Mouse (Mus musculus) midbrain, embryonic 11.5 days (tissue): ENCODE measurements around the gene Zfp11. TPM values are rescaled to one million over a fixed set of nuclear protein-coding genes. Genes with fewer than 3 reads are reported as not detected.
A peak's percentile ranks its signal among the peaks of the same experiment; 100 is the strongest.

ENCODE experiments used
- ATAC-seq: fragments of 200-750 bp; cut with Nextera tagmentation; 2 replicates; pipeline ENCODE4 v1.8.0; 2017; ENCODE audit warnings: moderate TSS enrichment, moderate library complexity; ENCODE audit not compliant: low FRiP score
- DNase-seq: peaks from one replicate; pipeline ENCODE4 v3.0.0; 2015; ENCODE audit warnings: low spot score; ENCODE audit errors: missing footprints
- H3K27ac ChIP-seq: fragments of 300-500 bp; sonication (generic); 2 replicates; pipeline ENCODE4 v1.5.1; 2014; ENCODE audit warnings: low read depth, low read length
- H3K27me3 ChIP-seq: fragments of 300-500 bp; sonication (generic); 2 replicates; pipeline ENCODE4 v1.6.1; 2014; ENCODE audit warnings: mild to moderate bottlenecking, low read length, moderate library complexity, mixed read lengths; ENCODE audit not compliant: control insufficient read depth, insufficient read depth
- H3K36me3 ChIP-seq: fragments of 300-500 bp; sonication (generic); 2 replicates; pipeline ENCODE4 v1.6.1; 2014; ENCODE audit warnings: mild to moderate bottlenecking, low read length, moderate library complexity, mixed read lengths; ENCODE audit not compliant: control insufficient read depth, insufficient read depth
- H3K4me1 ChIP-seq: fragments of 300-500 bp; sonication (generic); 2 replicates; pipeline ENCODE4 v1.6.1; 2014; ENCODE audit warnings: low read length; ENCODE audit not compliant: control insufficient read depth, insufficient read depth
- H3K4me2 ChIP-seq: fragments of 300-500 bp; sonication (generic); 2 replicates; pipeline ENCODE4 v1.6.1; 2014; ENCODE audit warnings: mild to moderate bottlenecking, moderate library complexity
- H3K4me3 ChIP-seq: fragments of 300-500 bp; sonication (generic); 2 replicates; pipeline ENCODE4 v1.5.1; 2014; ENCODE audit warnings: low read depth, low read length
- H3K9ac ChIP-seq: fragments of 300-500 bp; sonication (generic); 2 replicates; pipeline ENCODE4 v1.6.1; 2014; ENCODE audit warnings: low read length
- H3K9me3 ChIP-seq: fragments of 300-500 bp; sonication (generic); 2 replicates; pipeline ENCODE4 v1.6.1; 2016; ENCODE audit warnings: low read length; ENCODE audit not compliant: control insufficient read depth
- WGBS: fragments of 180-500 bp; shearing (Covaris S2); extraction: QIAGEN DNeasy Blood & Tissue Kit; methylation state at CpG from one replicate; pipeline ENCODE4 v1.1.7; 2014; 5-methylcytosine and 5-hydroxymethylcytosine counted together
- polyA plus RNA-seq: library from polyadenylated mRNA; unstranded; fragments of >200 nt; fragmentation: Nextera tagmentation; extraction: Ambion mirVana; gene quantifications from 2 replicates; pipeline ENCODE4 v1.2.1, GENCODE M21; 2014

The Zfp11 gene
- polyA plus RNA-seq, result 6.1 and 8.2 TPM in 2 replicates

GRCm38 (mm10) chr5:129670036-129670458 is at the start of gene Zfp11:
Gene Zfp11 (minus strand): TSS chr5:129670099.
- Histone ChIP-seq H3K9me3 (no peaks in the 10 kb centered on the region), H3K4me1 (0 out of 2 replicates have a peak, but pooled peaks cover 2% of the 10 kb centered on the region), H3K27ac (no peak within 1 kb of the TSS), H3K4me2 (peak within 1 kb of the TSS; percentile 71), H3K4me3 (peak within 1 kb of the TSS; percentile 84), H3K27me3 (no peaks in the 10 kb centered on the region), H3K36me3 (no peaks in the 10 kb centered on the region), H3K9ac (peak within 1 kb of the TSS; percentile 92)
- DNase-seq (peak; percentile 98), ATAC-seq (peak; percentile 80)
- 1% methylated on average over 23 of the region's 23 CpGs for WGBS

DNA sequence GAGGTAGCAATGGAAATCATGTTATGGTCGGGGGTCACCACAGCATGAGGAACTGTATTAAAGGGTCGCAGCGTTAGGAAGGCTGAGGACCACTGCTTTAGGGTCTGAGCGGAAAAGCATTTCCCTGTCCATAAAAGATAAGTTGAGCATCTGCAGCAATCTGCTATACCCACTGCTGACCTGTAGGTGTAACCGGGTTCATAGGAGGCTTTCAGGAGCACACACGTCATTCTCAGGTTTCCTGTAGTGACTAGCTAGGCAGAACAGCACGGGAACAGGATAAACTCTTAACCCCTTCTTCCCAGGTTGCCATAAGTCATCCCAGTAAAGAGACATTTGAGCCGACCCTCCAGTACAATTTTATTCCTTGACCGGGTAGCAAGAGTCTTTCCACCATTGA is 47.1 kb upstream of the Zfp11 start:
- no peak for DNase-seq

DNA sequence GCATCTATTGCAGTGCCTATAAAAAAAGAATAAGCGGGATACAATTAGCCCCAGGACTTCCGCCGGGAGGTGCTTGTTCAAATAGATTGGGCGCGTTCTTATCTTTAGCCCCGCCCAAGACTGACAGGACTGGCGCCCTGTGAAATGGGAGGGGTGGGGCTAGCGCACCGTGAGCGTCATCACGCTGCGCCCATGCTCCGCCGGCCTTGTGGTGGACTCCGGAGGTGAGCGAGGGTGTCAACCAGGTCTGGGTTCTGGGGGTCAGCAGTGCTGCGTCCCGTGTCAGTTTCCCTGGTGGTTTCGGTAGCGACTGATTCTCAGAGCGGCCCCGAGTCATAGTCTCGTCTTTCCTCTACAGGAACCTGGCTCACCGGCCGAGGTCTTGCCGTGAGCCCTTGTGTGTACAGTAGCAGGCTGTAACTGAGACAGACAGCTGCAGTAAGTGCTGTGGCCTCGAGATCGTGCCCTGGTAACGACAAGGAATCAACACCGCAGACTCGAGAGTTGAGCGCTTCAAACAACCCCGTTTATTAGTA is 45.5 kb upstream of the Zfp11 start, which contains the start of gene Mrps17:
TSS of gene Mrps17 (plus strand) at position 172 of the 536 bp plus-strand sequence.
- peak within 1 kb of the TSS; percentile 78 for H3K9ac ChIP-seq
- WGBS, result under 1% methylated on average over 33 of the region's 33 CpGs
- peaks cover 7% of the 10 kb centered on the region for H3K4me1 ChIP-seq
- peak; percentile 99 for DNase-seq
- H3K27me3 ChIP-seq, result no peaks in the 10 kb centered on the region
- H3K36me3 ChIP-seq, result peaks cover 8% of the 10 kb centered on the region; the same call in 1 of the 2 replicates
- H3K27ac ChIP-seq, result no peak within 1 kb of the TSS
- no peaks in the 10 kb centered on the region for H3K9me3 ChIP-seq
- H3K4me3 ChIP-seq, result peak within 1 kb of the TSS; percentile 76
- peak within 1 kb of the TSS; percentile 69 for H3K4me2 ChIP-seq
- ATAC-seq, result peak; percentile 97

More for the DNA sequence above, 47.1 kb upstream of the Zfp11 start:
- 87% methylated on average over 9 of the region's 9 CpGs for WGBS
- Histone ChIP-seq H3K9ac (no peak overlapping the region), H3K27ac (no peak overlapping the region), H3K4me2 (no peak overlapping the region), H3K36me3 (peaks cover 8% of the 10 kb centered on the region; the same call in 1 of the 2 replicates), H3K4me3 (no peak overlapping the region), H3K9me3 (no peaks in the 10 kb centered on the region), H3K4me1 (peaks cover 7% of the 10 kb centered on the region), H3K27me3 (no peaks in the 10 kb centered on the region)
- ATAC-seq, result no peak

GRCm38 (mm10) chr5:129708412-129708811 is 38.5 kb upstream of the Zfp11 start, which contains the start of gene Sept14:
Gene Sept14 (minus strand): TSS chr5:129708512.
- Histone ChIP-seq H3K27ac (no peak within 1 kb of the TSS), H3K36me3 (no peaks in the 10 kb centered on the region), H3K9me3 (no peaks in the 10 kb centered on the region), H3K4me3 (no peak within 1 kb of the TSS), H3K9ac (no peak within 1 kb of the TSS), H3K4me1 (no peaks in the 10 kb centered on the region), H3K27me3 (no peaks in the 10 kb centered on the region), H3K4me2 (no peak within 1 kb of the TSS)
- DNase-seq (no peak), ATAC-seq (no peak)
- WGBS, result 64% methylated on average over 2 of the region's 2 CpGs

DNA sequence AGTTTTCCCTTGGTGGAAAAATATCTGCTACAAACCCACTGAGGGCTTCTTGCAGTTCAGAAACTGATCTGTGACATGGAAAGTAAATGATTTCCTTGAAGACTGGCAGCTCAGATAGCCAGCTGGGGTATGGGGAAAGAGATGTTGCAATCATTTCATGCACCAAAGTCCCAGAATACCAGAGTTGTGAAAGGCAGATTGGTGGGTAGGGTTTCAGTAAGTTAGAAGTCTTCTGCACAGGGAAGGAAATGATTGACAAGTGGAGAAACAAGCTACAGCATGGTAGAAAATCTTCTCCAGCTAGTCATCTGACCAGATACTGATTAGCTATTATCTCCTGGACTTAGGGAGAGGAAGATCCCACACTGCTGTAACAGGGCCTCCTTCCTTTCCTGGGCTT is 33.5 kb upstream of the Zfp11 start:
- H3K27me3 ChIP-seq, result no peaks in the 10 kb centered on the region
- DNase-seq, result no peak
- no peaks in the 10 kb centered on the region for H3K4me1 ChIP-seq

GRCm38 (mm10) chr5:129701706-129702105 is 31.8 kb upstream of the Zfp11 start:
- Histone ChIP-seq H3K27ac (no peak overlapping the region), H3K4me1 (no peaks in the 10 kb centered on the region), H3K4me3 (no peak overlapping the region), H3K36me3 (no peaks in the 10 kb centered on the region), H3K9ac (no peak overlapping the region), H3K4me2 (no peak overlapping the region), H3K9me3 (no peaks in the 10 kb centered on the region), H3K27me3 (no peaks in the 10 kb centered on the region)
- ATAC-seq (no peak), DNase-seq (no peak)
- 61% methylated on average over 1 of the region's 1 CpGs for WGBS

More for the DNA sequence above, 33.5 kb upstream of the Zfp11 start:
- H3K36me3 ChIP-seq, result no peaks in the 10 kb centered on the region
- H3K4me3 ChIP-seq, result no peak overlapping the region
- no peak overlapping the region for H3K4me2 ChIP-seq
- ATAC-seq, result no peak
- no peaks in the 10 kb centered on the region for H3K9me3 ChIP-seq
- H3K9ac ChIP-seq, result no peak overlapping the region
- H3K27ac ChIP-seq, result no peak overlapping the region

DNA sequence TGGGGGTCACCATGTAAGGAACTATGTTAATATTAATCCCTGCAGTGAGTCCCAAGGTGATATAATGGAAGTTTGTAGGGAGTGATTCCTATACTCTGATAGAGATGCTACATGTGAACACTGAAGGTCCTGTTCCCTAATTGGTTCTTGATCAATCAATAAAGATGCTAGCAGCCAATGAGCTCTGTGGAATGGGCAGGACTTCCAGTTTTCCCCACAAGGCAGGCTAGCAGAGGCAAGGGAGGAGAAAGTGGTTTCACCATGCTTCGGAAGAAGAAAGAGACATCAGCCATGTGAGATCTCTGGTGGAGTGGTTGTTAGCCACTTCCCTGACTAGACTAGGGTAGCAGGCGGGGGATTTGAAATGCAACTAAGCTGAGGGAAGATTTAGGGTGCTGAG is 30.6 kb upstream of the Zfp11 start:
- DNase-seq, result no peak

DNA sequence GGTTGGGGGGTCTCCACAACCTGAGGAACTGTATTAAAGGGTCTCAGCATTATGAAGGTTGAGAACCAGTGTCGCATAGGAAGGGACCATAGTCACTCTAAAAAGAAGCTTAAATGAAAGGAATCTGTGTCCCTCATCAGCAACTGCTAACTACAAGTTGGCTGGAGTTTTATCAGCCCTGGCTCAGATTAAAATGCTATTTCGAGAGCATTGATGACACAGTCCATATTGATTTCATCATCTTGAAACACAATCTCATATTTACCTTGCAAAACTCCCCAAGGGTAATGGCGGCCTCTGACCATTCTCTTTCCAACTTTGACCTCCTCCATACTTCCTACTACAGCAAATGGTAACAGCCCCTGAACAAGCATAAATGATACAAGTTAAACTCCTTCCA is 20.6 kb upstream of the Zfp11 start:
- H3K4me2 ChIP-seq, result no peak overlapping the region
- H3K27ac ChIP-seq, result no peak overlapping the region
- no peaks in the 10 kb centered on the region for H3K27me3 ChIP-seq
- H3K9ac ChIP-seq, result no peak overlapping the region
- no peaks in the 10 kb centered on the region for H3K4me1 ChIP-seq
- no peaks in the 10 kb centered on the region for H3K9me3 ChIP-seq
- no peak for ATAC-seq
- H3K36me3 ChIP-seq, result no peaks in the 10 kb centered on the region
- WGBS, result 80% methylated on average over 3 of the region's 3 CpGs
- DNase-seq, result no peak
- no peak overlapping the region for H3K4me3 ChIP-seq

More for the DNA sequence above, 30.6 kb upstream of the Zfp11 start:
- no peak overlapping the region for H3K9ac ChIP-seq
- H3K27me3 ChIP-seq, result no peaks in the 10 kb centered on the region
- no peak for ATAC-seq
- 46% methylated on average over 2 of the region's 2 CpGs for WGBS
- no peaks in the 10 kb centered on the region for H3K4me1 ChIP-seq
- no peak overlapping the region for H3K4me3 ChIP-seq
- H3K27ac ChIP-seq, result no peak overlapping the region
- no peaks in the 10 kb centered on the region for H3K36me3 ChIP-seq
- no peaks in the 10 kb centered on the region for H3K9me3 ChIP-seq
- H3K4me2 ChIP-seq, result no peak overlapping the region

DNA sequence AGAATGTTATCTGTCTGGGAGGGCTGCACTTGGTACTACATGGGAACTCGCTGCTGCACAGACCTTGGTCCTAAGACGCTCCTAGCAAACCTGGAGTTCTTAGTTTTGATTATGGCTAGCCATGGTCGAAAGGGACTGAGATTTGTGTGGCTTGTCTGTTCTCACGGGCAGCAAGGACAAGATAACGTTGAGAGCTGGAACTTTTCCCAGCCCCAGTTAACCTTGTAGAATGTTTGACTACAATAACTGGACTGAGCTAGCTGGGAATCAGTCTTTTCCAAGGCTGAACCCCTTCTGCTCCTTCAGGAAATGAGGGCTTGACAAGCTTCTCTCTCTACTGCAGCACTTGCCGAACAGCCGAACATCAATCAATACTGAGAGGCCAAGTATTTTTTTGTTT is 17.7 kb upstream of the Zfp11 start:
- Histone ChIP-seq H3K4me3 (no peak overlapping the region), H3K36me3 (no peaks in the 10 kb centered on the region), H3K9ac (no peak overlapping the region), H3K27me3 (no peaks in the 10 kb centered on the region), H3K9me3 (no peaks in the 10 kb centered on the region), H3K4me2 (no peak overlapping the region), H3K27ac (no peak overlapping the region), H3K4me1 (no peaks in the 10 kb centered on the region)
- 87% methylated on average over 7 of the region's 7 CpGs for WGBS
- ATAC-seq, result no peak
- no peak for DNase-seq
